Mouse (Mus musculus) forebrain, embryonic 15.5 days (tissue): ENCODE results near the gene Ppp1r9b. TPM values are rescaled to one million over a fixed set of nuclear protein-coding genes. Genes with fewer than 3 reads are reported as not detected.

Source experiments
- ATAC-seq: fragments of 200-750 bp; cut with Nextera tagmentation; replicated peaks from 2 replicates; pipeline ENCODE4 v1.8.0; 2017; ENCODE audit warnings: mild to moderate bottlenecking, moderate TSS enrichment, moderate library complexity
- H3K27ac ChIP-seq: fragments of 300-500 bp; sonication (generic); replicated peaks from 2 replicates; pipeline ENCODE4 v1.5.1; 2015; ENCODE audit warnings: mild to moderate bottlenecking, inconsistent platforms
- H3K27me3 ChIP-seq: fragments of 300-500 bp; sonication (generic); 2 replicates; pipeline ENCODE4 v1.6.1; 2015; ENCODE audit warnings: inconsistent platforms
- H3K36me3 ChIP-seq: fragments of 300-500 bp; sonication (generic); 2 replicates; pipeline ENCODE4 v1.6.1; 2015; ENCODE audit warnings: mild to moderate bottlenecking, inconsistent platforms
- H3K4me1 ChIP-seq: fragments of 300-500 bp; sonication (generic); 2 replicates; pipeline ENCODE4 v1.6.1; 2015; ENCODE audit warnings: inconsistent platforms
- H3K4me2 ChIP-seq: fragments of 300-500 bp; sonication (generic); replicated peaks from 2 replicates; pipeline ENCODE4 v1.6.1; 2015; ENCODE audit warnings: mild to moderate bottlenecking, inconsistent platforms
- H3K4me3 ChIP-seq: fragments of 300-500 bp; sonication (generic); 2 replicates; pipeline ENCODE4 v1.5.1; 2015; ENCODE audit warnings: mild to moderate bottlenecking, inconsistent platforms
- H3K9ac ChIP-seq: fragments of 300-500 bp; sonication (generic); replicated peaks from 2 replicates; pipeline ENCODE4 v1.6.1; 2015; ENCODE audit warnings: mild to moderate bottlenecking, inconsistent platforms
- H3K9me3 ChIP-seq: fragments of 300-500 bp; sonication (generic); 2 replicates; pipeline ENCODE4 v1.6.1; 2016; ENCODE audit warnings: inconsistent platforms
- WGBS: fragments of 180-500 bp; shearing (Covaris S2); methylation state at CpG from one replicate; pipeline ENCODE4 v1.1.7; 2015; ENCODE audit warnings: mixed read lengths; 5-methylcytosine and 5-hydroxymethylcytosine counted together
- polyA plus RNA-seq: library from polyadenylated mRNA; unstranded; fragments of >200 nt; fragmentation: Nextera tagmentation; extraction: Ambion mirVana; gene quantifications from 2 replicates; pipeline ENCODE4 v1.2.1, GENCODE M21; 2015

Gene Ppp1r9b
- polyA plus RNA-seq, 1 experiment from 2014 or later: 23.0 TPM

- Histone ChIP-seq H3K9ac (peak overlapping the region; percentile 33), H3K36me3 (no peaks in the 10 kb centered on the region), H3K27ac (peak overlapping the region; percentile 97), H3K4me1 (peaks cover 17% of the 10 kb centered on the region), H3K4me3 (peak overlapping the region; percentile 33), H3K9me3 (no peaks in the 10 kb centered on the region), H3K4me2 (peak overlapping the region; percentile 51), H3K27me3 (no peaks in the 10 kb centered on the region)
- 77% methylated on average over 11 of the region's 11 CpGs for WGBS
- peak; percentile 23; the same call in 1 of the 2 replicates for ATAC-seq
These were observed 11.2 kb upstream of the Ppp1r9b start for GRCm38 (mm10) chr11:94979462-94980179.

DNA sequence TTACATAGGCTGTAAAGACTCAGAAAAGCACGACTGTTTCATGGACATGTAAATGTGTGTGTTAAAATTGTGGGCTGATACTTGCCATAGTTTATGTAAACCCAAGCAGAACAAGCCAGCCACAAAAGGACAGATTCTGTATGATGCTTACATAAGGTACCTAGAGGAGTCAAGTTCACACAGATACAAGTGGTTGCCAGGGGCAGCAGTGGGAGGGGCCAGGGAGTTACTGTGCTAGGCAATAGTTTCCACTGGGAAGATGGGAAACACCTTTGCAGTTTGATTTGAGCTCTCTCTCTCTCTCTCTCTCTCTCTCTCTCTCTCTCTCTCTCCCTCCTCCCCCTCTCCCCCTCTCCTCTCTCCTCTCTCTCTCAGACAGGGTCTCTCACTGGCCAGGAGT, 5.7 kb upstream of the Ppp1r9b start:
- Histone ChIP-seq H3K4me2 (no peak overlapping the region), H3K9me3 (no peaks in the 10 kb centered on the region), H3K27me3 (no peaks in the 10 kb centered on the region), H3K9ac (no peak overlapping the region), H3K36me3 (no peaks in the 10 kb centered on the region), H3K4me1 (peaks cover 21% of the 10 kb centered on the region), H3K4me3 (no peak overlapping the region), H3K27ac (no peak overlapping the region)
- WGBS: 50% methylated on average over 1 of the region's 1 CpGs
- no peak for ATAC-seq

DNA sequence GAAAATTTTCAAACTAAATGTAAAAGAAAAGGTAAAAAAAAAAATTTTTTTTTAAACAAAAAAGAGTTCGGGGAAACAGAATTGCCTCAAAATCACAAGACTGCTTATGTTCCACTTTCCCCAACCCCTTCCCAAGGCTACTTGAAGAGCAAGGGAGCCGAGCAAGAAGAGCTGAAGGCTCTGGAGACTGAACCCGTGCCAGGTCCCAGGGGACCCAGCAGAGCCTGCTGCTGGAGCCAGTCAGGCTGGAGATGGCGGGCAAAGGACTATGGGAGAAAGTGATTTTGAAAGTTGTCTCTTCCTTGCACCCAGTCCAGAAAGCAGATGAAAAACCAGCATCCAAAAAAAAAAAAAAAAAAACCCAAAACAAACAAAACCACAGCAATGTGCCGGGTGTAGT, 5.0 kb upstream of the Ppp1r9b start:
- Histone ChIP-seq H3K36me3 (no peaks in the 10 kb centered on the region), H3K27me3 (no peaks in the 10 kb centered on the region), H3K4me3 (no peak overlapping the region), H3K9me3 (no peaks in the 10 kb centered on the region), H3K9ac (no peak overlapping the region), H3K4me1 (peaks cover 27% of the 10 kb centered on the region), H3K4me2 (no peak overlapping the region), H3K27ac (no peak overlapping the region)
- no peak for ATAC-seq
- 76% methylated on average over 5 of the region's 5 CpGs for WGBS

- Histone ChIP-seq H3K9ac (no peak overlapping the region), H3K9me3 (no peaks in the 10 kb centered on the region), H3K36me3 (no peaks in the 10 kb centered on the region), H3K27ac (no peak overlapping the region), H3K4me2 (no peak overlapping the region), H3K4me3 (no peak overlapping the region), H3K27me3 (no peaks in the 10 kb centered on the region), H3K4me1 (peaks cover 27% of the 10 kb centered on the region)
- ATAC-seq: no peak
- 80% methylated on average over 2 of the region's 2 CpGs for WGBS
These were observed 4.4 kb upstream of the Ppp1r9b start for GRCm38 (mm10) chr11:94986435-94986834.

DNA sequence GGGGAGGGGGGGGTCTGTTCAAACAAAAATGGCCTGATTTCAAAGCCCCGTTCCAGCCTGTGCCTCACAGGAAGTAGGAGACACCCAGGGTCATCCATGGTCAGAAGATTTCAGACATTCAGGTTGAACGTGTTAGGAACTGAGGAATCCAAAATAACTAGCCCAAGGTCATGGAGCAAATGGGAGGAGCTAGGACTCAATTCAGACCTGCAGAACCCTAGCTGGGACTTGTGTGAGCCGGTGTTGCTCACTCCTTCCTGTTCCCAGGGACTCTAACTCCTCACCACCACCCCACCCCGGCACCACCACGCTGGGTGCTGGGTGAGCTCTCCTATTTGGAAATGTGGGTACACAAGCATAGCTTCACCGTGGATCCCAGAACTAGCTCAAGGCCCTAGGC, 3.5 kb upstream of the Ppp1r9b start:
- Histone ChIP-seq H3K4me3 (no peak overlapping the region), H3K9ac (no peak overlapping the region), H3K9me3 (no peaks in the 10 kb centered on the region), H3K4me1 (peaks cover 30% of the 10 kb centered on the region), H3K36me3 (no peaks in the 10 kb centered on the region), H3K27ac (no peak overlapping the region), H3K4me2 (no peak overlapping the region), H3K27me3 (no peaks in the 10 kb centered on the region)
- no peak for ATAC-seq
- WGBS: 55% methylated on average over 6 of the region's 6 CpGs

GRCm38 (mm10) chr11:94987851-94988250, 3.0 kb upstream of the Ppp1r9b start:
- H3K9ac ChIP-seq: no peak overlapping the region
- no peaks in the 10 kb centered on the region for H3K9me3 ChIP-seq
- peaks cover 35% of the 10 kb centered on the region for H3K4me1 ChIP-seq
- no peak overlapping the region for H3K4me3 ChIP-seq
- no peak for ATAC-seq
- H3K36me3 ChIP-seq: no peaks in the 10 kb centered on the region
- H3K27ac ChIP-seq: no peak overlapping the region
- whole genome bisulfite sequencing: 85% methylated on average over 8 of the region's 8 CpGs
- H3K27me3 ChIP-seq: no peaks in the 10 kb centered on the region
- H3K4me2 ChIP-seq: no peak overlapping the region

DNA sequence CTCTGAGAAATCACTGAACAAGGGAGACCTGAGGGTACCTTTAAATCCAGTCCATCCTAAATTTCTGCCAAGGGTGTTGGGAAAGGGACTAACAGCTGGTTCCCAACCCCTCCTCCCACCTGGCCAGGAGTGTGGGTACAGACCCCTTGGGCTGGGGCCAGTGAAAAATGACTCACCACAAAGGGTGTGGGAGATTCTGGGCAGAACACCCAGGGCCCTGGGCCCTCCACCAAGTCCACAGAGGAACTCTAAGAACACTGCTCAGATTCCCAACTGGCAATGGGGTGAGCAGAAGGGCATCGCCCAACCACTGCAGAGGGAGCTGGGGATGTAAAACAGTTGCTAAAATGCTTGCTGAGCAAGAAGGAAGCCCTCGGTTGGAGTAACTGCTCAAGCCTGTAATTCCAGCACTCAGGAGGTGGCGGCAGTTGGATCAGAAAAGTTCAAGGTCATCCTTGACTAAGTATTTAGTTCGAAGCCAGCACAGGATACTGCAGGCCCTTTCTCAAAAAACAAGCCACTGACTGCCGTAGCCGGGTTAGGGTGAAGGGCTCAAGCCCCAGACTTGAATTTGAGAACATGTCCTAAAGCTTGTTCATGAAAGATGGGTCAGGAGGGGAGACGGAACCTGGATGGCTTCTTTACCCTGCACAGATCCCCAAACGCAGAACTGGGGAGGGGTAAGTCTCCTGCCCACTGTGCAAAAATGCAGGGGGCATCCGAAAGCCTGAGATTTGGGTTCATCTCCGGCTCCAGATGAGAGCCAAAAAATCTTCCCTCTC, 1.9 kb upstream of the Ppp1r9b start:
- H3K4me3 ChIP-seq: peak overlapping the region; percentile 95
- 16% methylated on average over 10 of the region's 10 CpGs for WGBS
- peak overlapping the region; percentile 69 for H3K9ac ChIP-seq
- peak overlapping the region; percentile 96 for H3K27ac ChIP-seq
- H3K9me3 ChIP-seq: no peaks in the 10 kb centered on the region
- H3K4me1 ChIP-seq: peaks cover 47% of the 10 kb centered on the region
- ATAC-seq: no peak
- H3K36me3 ChIP-seq: no peaks in the 10 kb centered on the region
- H3K27me3 ChIP-seq: no peaks in the 10 kb centered on the region
- H3K4me2 ChIP-seq: peak overlapping the region; percentile 96

GRCm38 (mm10) chr11:94989562-94990017, 1.2 kb upstream of the Ppp1r9b start:
- WGBS: under 1% methylated on average over 12 of the region's 12 CpGs
- peak; percentile 67 for ATAC-seq
- peaks cover 53% of the 10 kb centered on the region for H3K4me1 ChIP-seq

GRCm38 (mm10) chr11:94990102-94990748, 610 bp upstream of the Ppp1r9b start:
- Histone ChIP-seq H3K27me3 (no peaks in the 10 kb centered on the region), H3K4me2 (peak overlapping the region; percentile 96), H3K36me3 (no peaks in the 10 kb centered on the region), H3K4me3 (peak overlapping the region; percentile 95), H3K9me3 (no peaks in the 10 kb centered on the region), H3K27ac (peak overlapping the region; percentile 96), H3K4me1 (peaks cover 59% of the 10 kb centered on the region), H3K9ac (peak overlapping the region; percentile 97)
- ATAC-seq: peak; percentile 5; the same call in 1 of the 2 replicates
- WGBS: 42% methylated on average over 6 of the region's 6 CpGs

More at GRCm38 (mm10) chr11:94989562-94990017, 1.2 kb upstream of the Ppp1r9b start:
- H3K9ac ChIP-seq: peak overlapping the region; percentile 69
- H3K36me3 ChIP-seq: no peaks in the 10 kb centered on the region
- H3K9me3 ChIP-seq: no peaks in the 10 kb centered on the region
- H3K27me3 ChIP-seq: no peaks in the 10 kb centered on the region
- H3K4me3 ChIP-seq: peak overlapping the region; percentile 95
- peak overlapping the region; percentile 96 for H3K4me2 ChIP-seq
- peak overlapping the region; percentile 96 for H3K27ac ChIP-seq

DNA sequence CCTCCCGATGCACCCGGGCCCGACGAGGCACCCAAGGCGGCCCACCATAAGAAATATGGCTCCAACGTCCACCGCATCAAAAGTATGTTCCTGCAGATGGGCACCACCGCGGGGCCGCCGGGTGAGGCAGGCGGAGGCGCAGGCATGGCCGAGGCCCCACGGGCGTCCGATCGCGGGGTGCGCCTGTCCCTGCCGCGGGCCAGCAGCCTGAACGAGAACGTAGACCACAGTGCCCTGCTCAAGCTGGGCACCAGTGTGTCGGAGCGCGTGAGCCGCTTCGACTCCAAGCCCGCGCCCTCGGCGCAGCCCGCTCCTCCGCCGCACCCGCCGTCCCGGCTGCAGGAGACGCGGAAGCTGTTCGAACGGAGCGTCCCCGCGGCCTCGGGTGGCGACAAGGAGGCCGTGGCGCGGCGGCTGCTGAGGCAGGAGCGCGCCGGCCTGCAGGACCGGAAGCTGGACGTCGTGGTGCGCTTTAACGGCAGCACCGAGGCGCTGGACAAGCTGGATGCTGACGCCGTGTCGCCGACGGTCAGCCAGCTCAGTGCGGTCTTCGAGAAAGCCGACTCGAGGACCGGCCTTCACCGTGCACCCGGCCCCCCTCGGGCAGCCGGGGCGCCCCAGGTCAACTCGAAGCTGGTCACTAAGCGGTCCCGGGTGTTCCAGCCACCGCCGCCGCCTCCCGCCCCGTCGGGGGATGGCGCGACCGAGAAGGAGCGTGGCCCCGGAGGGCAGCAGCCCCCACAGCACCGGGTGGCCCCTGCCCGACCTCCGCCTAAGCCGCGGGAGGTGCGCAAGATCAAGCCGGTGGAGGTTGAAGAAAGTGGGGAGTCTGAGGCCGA, 1.0 kb downstream of the Ppp1r9b start:
- Histone ChIP-seq H3K9me3 (no peaks in the 10 kb centered on the region), H3K4me3 (peak overlapping the region; percentile 95), H3K4me2 (peak overlapping the region; percentile 96), H3K9ac (peak overlapping the region; percentile 97), H3K27ac (peak overlapping the region; percentile 96), H3K4me1 (peaks cover 76% of the 10 kb centered on the region), H3K27me3 (no peaks in the 10 kb centered on the region), H3K36me3 (peaks cover 7% of the 10 kb centered on the region)
- under 1% methylated on average over 99 of the region's 99 CpGs for WGBS
- no peak; the same call in 1 of the 2 replicates for ATAC-seq

- peaks cover 11% of the 10 kb centered on the region for H3K36me3 ChIP-seq
- peaks cover 75% of the 10 kb centered on the region for H3K4me1 ChIP-seq
- no peaks in the 10 kb centered on the region for H3K27me3 ChIP-seq
- peak overlapping the region; percentile 96 for H3K4me2 ChIP-seq
- H3K9ac ChIP-seq: peak overlapping the region; percentile 97
- WGBS: 1% methylated on average over 20 of the region's 20 CpGs
- H3K9me3 ChIP-seq: no peaks in the 10 kb centered on the region
- H3K27ac ChIP-seq: peak overlapping the region; percentile 96; the same call in 1 of the 2 replicates
- no peak for ATAC-seq
- peak overlapping the region; percentile 95 for H3K4me3 ChIP-seq
These were observed 1.6 kb downstream of the Ppp1r9b start for GRCm38 (mm10) chr11:94992480-94992753.
